Mouse (Mus musculus) duodenum, adult 2 months (tissue): ENCODE measurements around the gene Gm13539. TPM values are rescaled to one million over a fixed set of nuclear protein-coding genes. Genes with fewer than 3 reads are reported as not detected.

Experiments
- polyA plus RNA-seq: library from polyadenylated mRNA; depleted of rRNA; stranded (reverse); fragments of >200 nt; gene quantifications from 2 replicates; pipeline ENCODE4 v1.2.3, GENCODE M21; 2012; ENCODE audit warnings: low replicate concordance; rRNA removed

The Gm13539 gene
- polyA plus RNA-seq = not detected in 2 replicates

DNA sequence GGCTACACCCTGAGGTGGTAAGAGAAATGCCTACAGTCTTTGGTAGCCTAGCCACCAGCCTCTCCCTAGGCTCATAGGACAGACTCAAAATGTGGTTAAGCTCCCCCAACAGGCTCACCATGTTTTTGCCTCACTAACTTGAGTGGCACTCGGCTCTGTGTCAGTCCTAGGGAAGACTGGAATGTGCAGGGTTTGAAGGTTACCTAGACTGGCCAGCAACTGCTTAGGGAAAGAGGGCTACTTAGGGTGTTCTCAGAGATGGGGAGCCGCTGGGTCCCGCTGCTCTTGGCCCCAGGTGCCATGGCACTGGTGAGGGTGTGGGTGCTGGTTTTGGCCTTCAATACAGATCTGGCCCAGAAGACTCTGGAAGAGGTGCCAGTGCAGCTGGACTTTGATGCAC lies at the start of gene Gm13539:
Gene Gm13539, plus strand, starts transcription at position 301 of the 400 bp plus-strand sequence.

GRCm38 (mm10) chr2:25736709-25737108 lies 45.3 kb upstream of the Gm13539 start, which contains the start of gene Obp2b:
Gene Obp2b (plus strand): TSS chr2:25737009.

DNA sequence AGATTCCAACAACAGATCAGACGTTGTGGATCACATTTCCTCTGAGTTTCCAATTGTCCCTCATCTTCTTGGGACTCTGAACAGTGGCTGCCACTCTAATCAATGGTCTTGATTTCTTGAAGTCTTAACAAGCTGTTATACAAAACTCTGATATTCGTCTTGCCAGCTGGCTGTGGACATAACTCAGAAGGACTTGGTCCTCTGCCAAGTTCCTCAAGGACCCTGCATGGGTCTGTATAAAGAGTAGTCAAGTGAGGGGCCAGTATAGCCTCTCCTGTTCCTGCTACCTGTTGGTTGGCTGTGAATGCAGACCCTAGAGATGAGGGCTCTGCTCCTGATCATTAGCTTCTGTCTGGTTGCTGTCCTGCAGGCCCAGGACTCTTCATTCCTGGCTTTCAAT lies 16.8 kb upstream of the Gm13539 start, which contains the start of gene Lcn3:
Gene Lcn3, plus strand, starts transcription at position 301 of the 400 bp plus-strand sequence.

GRCm38 (mm10) chr2:25776717-25777116 lies 5.3 kb upstream of the Gm13539 start, which contains the start of gene Lcn11:
Gene Lcn11 (plus strand): TSS chr2:25777017.

GRCm38 (mm10) chr2:25815748-25816147 lies 33.7 kb downstream of the Gm13539 start, which contains the start of gene Glt6d1:
Gene Glt6d1 (minus strand): TSS chr2:25815848.

GRCm38 (mm10) chr2:25822806-25823205 lies 40.7 kb downstream of the Gm13539 start, which contains the start of gene Lcn9:
Gene Lcn9 (plus strand): TSS chr2:25823153.

Other genes with a start within 250 kb of the Gm13539 start
- gene Traf2, start 235.3 kb upstream of the Gm13539 start, polyA plus RNA-seq = 9.0 and 10.8 TPM in 2 replicates
- gene Edf1, start 224.4 kb upstream of the Gm13539 start, polyA plus RNA-seq = 164 and 294 TPM in 2 replicates
- gene Mamdc4, start 207.4 kb upstream of the Gm13539 start, polyA plus RNA-seq = 1.1 and 1.9 TPM in 2 replicates
- 19.8 and 30.6 TPM in 2 replicates for gene Phpt1, start 207.0 kb upstream of the Gm13539 start, polyA plus RNA-seq
- 1.4 and 1.7 TPM in 2 replicates for gene Ajm1, start 200.5 kb upstream of the Gm13539 start, polyA plus RNA-seq
- gene Rabl6, start 173.7 kb upstream of the Gm13539 start, polyA plus RNA-seq = 56.5 and 60.5 TPM in 2 replicates
- gene Ccdc183, start 164.6 kb upstream of the Gm13539 start, polyA plus RNA-seq = not detected in 2 replicates
- 9.9 and 11.7 TPM in 2 replicates for gene Tmem141, start 160.3 kb upstream of the Gm13539 start, polyA plus RNA-seq
- 0.89 and 1.2 TPM in 2 replicates for gene Fcna, start 154.2 kb upstream of the Gm13539 start, polyA plus RNA-seq
- gene Lcn8, start 129.1 kb upstream of the Gm13539 start, polyA plus RNA-seq = not detected in 2 replicates
- not detected in 2 replicates for gene Lcn5, start 124.3 kb upstream of the Gm13539 start, polyA plus RNA-seq
- not detected in 2 replicates for gene Lcn6, start 105.5 kb upstream of the Gm13539 start, polyA plus RNA-seq
- gene Lcn10, start 99.5 kb upstream of the Gm13539 start, polyA plus RNA-seq = not detected in 2 replicates
- not detected in 2 replicates for gene Obp2a, start 82.2 kb upstream of the Gm13539 start, polyA plus RNA-seq
- gene Bmyc, start 75.5 kb upstream of the Gm13539 start, polyA plus RNA-seq = 28.7 and 33.0 TPM in 2 replicates
- gene Obp2b, start 45.2 kb upstream of the Gm13539 start, polyA plus RNA-seq = not detected in 2 replicates
- gene Lcn3, start 16.7 kb upstream of the Gm13539 start, polyA plus RNA-seq = not detected in 2 replicates
- not detected in 2 replicates for gene Lcn11, start 5.2 kb upstream of the Gm13539 start, polyA plus RNA-seq
- not detected in 2 replicates for gene Glt6d1, start 33.6 kb downstream of the Gm13539 start, polyA plus RNA-seq
- not detected in 2 replicates for gene Lcn9, start 40.9 kb downstream of the Gm13539 start, polyA plus RNA-seq
- gene Sohlh1, start 65.0 kb downstream of the Gm13539 start, polyA plus RNA-seq = not detected in 2 replicates
- 2.1 and 2.4 TPM in 2 replicates for gene Kcnt1, start 81.5 kb downstream of the Gm13539 start, polyA plus RNA-seq
- gene Camsap1, start 201.0 kb downstream of the Gm13539 start, polyA plus RNA-seq = 1.7 and 2.2 TPM in 2 replicates
- gene Ubac1, start 239.5 kb downstream of the Gm13539 start, polyA plus RNA-seq = 41.3 and 59.4 TPM in 2 replicates